Mouse (Mus musculus) urinary bladder, adult 18-20 months (tissue): ENCODE measurements around the gene Lrrc15.

ENCODE experiments used
- DNase-seq, 2 experiments: peaks; one replicate each; pipeline ENCODE4 v3.0.0; 2022; ENCODE audit warnings: low spot score in 2 of 2, mixed read lengths in 2 of 2

Gene Lrrc15

DNA sequence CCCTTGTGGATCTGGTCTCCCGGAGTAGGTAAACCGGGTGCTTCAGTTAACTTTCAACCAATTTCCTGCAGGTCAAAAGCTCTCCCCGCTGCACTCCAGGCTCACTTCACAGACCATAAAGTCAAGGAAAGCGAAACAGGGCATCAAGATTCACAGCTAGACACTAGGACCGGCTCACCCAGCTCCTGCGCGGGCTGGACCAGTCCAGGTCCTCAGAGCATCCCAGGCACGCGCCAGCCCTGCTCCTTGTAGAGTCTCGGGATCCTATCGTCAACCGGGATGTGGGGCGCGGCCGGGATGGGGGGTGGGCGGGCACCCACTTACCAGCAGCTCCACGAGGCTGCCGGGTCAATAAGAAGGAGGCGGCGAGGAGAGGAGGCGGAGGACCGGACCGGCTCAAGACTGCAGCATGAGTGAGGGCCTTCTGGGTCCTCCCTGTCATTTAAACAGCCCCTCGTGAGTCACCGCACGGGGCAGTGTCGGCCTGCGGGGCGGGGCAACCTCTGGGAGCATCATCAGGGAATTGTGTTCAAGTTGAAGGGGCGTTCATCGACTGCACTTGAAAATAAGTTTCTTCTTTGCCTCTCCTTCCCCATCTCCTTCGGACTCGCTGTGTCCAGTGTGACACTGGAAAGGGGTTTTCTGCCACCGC, at the start of gene Lrrc15:
Lrrc15 (minus strand) TSS at position 413 of the 652 bp plus-strand sequence.
- DNase-seq, result no peak

DNA sequence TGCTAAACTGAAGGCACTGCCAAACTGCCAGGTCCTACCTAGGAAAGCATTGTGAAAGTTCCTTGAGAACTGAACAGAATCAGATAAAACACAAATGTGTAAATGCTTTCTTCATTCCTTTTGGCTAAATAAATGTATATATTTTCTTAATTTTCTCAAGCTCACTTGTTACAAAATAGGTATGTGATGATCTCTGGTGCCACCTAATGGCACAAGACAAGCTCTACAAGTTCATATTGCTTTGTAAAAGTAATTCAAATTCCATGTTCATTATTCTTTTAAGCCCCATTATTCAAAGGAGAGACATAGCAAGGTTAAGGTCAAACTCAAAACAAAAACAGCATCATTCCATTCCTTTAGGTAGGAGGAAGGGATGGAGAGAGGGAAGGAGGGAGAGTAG, 31.2 kb upstream of the Lrrc15 start:
- DNase-seq, result no peak

DNA sequence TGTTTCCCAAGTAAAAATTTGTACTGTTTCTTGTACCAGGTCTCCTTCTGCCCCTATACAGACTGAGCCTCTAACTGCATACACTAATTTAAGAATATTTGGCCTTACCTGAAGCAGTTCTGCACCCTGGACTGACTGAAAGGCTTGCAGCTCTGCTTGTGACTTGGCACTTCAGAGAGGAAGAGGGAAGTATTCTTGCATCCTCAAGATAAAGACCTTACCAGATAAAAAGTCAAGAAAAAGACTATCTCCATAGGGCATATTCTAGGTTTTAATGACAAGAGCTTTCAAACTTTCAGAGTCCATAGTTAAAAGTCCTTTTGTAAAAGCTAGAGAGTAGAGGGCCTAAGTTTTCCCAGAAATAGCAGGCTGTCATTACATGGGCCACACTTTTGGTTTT, 27.6 kb upstream of the Lrrc15 start, which contains the start of gene Gp5:
Gp5 (minus strand) TSS at position 133 of the 400 bp plus-strand sequence.
- no peak for DNase-seq

DNA sequence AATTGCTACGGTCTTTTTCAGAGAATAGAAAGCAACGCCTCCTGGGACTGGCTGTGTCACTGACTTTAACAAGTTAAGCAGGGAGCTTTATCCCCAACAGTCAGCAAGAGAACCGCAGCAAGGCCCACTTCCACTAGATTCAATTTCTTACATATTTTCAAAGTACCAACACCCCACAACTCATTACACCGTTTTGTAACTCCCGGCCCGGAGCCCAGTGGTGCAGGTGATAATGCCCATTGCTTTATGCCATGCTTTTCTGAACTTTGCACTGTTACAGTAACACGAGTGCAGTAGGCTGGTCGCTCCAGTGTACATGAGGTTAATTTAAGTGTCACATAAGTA, 27.1 kb upstream of the Lrrc15 start:
- DNase-seq, result no peak

- peak in 1 of 2 experiments; percentile 35 for DNase-seq
Observed at GRCm38 (mm10) chr16:30309395-30310170, 26.5 kb upstream of the Lrrc15 start.

GRCm38 (mm10) chr16:30308616-30309394, 25.7 kb upstream of the Lrrc15 start:
- DNase-seq, result peak; percentile 19 to 50

- no peak for DNase-seq
Observed at GRCm38 (mm10) chr16:30307961-30308615, 25.0 kb upstream of the Lrrc15 start.

GRCm38 (mm10) chr16:30307306-30307705, 24.2 kb upstream of the Lrrc15 start:
- DNase-seq, result no peak

DNA sequence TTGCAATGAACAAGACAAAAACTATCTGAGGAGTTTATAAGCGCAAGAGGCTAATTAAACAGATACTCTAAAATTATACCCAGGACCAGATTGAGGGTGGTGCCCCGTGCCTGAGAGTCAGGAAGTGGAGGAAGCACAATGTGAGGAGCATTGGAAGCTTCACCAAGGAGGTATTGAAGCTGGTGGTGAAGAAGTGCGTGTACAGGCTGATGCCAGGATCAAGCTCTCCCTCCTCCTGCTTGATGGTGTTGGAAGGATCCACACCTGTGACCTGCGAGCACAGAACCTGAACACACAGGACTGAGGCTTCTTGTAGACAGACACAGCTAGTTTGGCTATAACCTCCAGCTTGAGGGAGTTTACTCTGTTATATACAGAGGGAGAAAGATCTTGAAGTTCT, 23.0 kb upstream of the Lrrc15 start:
- no peak for DNase-seq

- no peak for DNase-seq
Observed at GRCm38 (mm10) chr16:30304236-30304635, 21.2 kb upstream of the Lrrc15 start.

GRCm38 (mm10) chr16:30303411-30303810, 20.4 kb upstream of the Lrrc15 start:
- no peak for DNase-seq

GRCm38 (mm10) chr16:30302686-30303085, 19.6 kb upstream of the Lrrc15 start:
- no peak for DNase-seq

GRCm38 (mm10) chr16:30299711-30300277, 16.7 kb upstream of the Lrrc15 start:
- no peak for DNase-seq

- no peak for DNase-seq
Observed at GRCm38 (mm10) chr16:30297450-30297849, 14.4 kb upstream of the Lrrc15 start.

DNA sequence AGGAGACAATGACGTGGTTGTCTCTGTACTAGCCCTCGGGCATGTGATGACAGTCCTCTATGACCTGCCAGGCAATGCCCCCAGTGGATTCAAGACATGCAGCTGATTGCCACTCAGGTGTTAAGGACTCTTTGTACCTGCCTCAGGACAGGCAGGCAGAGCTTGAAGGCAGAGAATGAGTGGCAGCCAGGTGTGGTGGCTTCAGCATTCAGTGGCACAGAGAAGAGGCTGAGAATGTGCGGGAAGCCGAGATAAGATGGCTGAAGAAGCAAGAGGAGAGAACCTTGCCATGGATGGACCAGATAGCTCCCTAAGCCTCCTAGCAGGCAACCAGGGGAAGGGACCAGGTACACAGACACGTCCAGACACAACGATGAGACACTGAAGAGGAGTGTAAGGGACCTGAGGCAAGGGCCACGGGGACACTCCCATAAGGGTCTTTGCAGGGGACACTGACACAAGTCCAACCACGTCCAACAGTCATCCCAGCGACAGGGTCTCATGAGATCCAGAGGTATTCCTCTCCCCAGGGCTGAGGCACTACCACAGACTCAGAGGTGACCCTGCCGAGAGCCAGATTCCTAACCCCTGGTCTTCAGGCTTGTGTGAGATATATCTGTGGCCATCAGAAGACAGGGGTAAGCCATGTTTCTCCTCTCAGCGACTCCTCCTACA, 13.7 kb upstream of the Lrrc15 start:
- DNase-seq, result no peak

- no peak for DNase-seq
Observed at GRCm38 (mm10) chr16:30295106-30295505, 12.1 kb upstream of the Lrrc15 start.

DNA sequence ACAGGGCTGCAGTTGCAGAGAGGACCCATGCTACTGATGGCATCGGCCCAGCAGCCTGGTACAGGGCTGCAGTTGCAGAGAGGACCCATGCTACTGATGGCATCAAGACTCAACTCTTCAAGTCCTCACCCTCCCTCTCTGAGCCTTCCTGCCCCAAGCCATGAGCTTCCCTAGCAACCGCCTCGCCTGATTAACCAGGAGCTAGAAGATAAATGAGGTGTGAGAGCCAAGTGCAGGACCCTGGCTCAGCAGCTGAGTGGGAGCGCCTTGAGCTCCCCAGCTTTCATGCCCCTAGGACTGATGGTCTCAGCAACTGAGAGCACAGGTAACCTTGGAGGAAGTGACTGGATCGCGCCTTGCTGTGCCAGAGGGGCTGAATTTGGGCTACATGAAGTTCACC, 7.4 kb upstream of the Lrrc15 start:
- no peak for DNase-seq

DNA sequence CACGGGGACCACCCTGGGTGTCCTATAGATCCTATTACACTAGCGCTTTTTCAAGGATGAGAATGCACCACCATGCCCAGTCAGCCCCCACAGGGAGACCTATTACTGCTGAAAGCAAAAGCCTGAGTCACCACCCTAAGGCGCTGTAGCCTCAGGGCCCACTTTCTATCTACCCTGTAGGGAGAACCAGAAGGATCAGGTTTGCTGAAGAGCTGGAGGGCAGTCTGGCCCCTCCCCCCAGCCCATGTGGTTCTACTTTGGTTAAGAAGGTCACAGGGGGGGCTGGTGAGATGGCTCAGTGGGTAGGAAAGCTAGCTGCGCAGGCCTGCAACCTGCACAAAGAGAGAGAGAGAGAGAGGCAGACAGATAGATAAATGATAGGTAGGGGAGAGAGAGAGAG, 2.6 kb upstream of the Lrrc15 start:
- DNase-seq, result no peak

GRCm38 (mm10) chr16:30283743-30284337, 784 bp upstream of the Lrrc15 start:
- DNase-seq, result peak in 1 of 2 experiments; percentile 37

- no peak for DNase-seq
Observed at GRCm38 (mm10) chr16:30280676-30281297, 2.3 kb downstream of the Lrrc15 start.
